Mouse (Mus musculus) liver, embryonic 16.5 days (tissue): ENCODE results near the gene Zfp326. TPM values are rescaled to one million over a fixed set of nuclear protein-coding genes. Genes with fewer than 3 reads are reported as not detected.
"Not testable (repeated sequence)": the region's sequence is repeated elsewhere in the genome, so short reads cannot be mapped to it uniquely, and the experiment has no call there.

Experiments
- ATAC-seq: fragments of 200-750 bp; cut with Nextera tagmentation; 2 replicates; pipeline ENCODE4 v1.8.0; 2017; ENCODE audit warnings: low read depth, mild to moderate bottlenecking, moderate number of reproducible peaks, moderate library complexity
- H3K27ac ChIP-seq: fragments of 300-500 bp; sonication (generic); 2 replicates; pipeline ENCODE4 v1.5.1; 2014; ENCODE audit warnings: mild to moderate bottlenecking, low read length
- H3K27me3 ChIP-seq: fragments of 300-500 bp; sonication (generic); 2 replicates; pipeline ENCODE4 v1.6.1; 2014; ENCODE audit warnings: low read depth, low read length, mixed read lengths; ENCODE audit not compliant: control insufficient read depth, insufficient read depth
- H3K36me3 ChIP-seq: fragments of 300-500 bp; sonication (generic); 2 replicates; pipeline ENCODE4 v1.6.1; 2014; ENCODE audit warnings: mild to moderate bottlenecking; ENCODE audit not compliant: control insufficient read depth, insufficient read depth
- H3K4me1 ChIP-seq: fragments of 300-500 bp; sonication (generic); 2 replicates; pipeline ENCODE4 v1.6.1; 2014; ENCODE audit warnings: low read depth, low read length, mixed read lengths; ENCODE audit not compliant: control insufficient read depth
- H3K4me2 ChIP-seq: fragments of 300-500 bp; sonication (generic); 2 replicates; pipeline ENCODE4 v1.6.1; 2014; ENCODE audit warnings: low read depth, low read length, mixed read lengths
- H3K4me3 ChIP-seq: fragments of 300-500 bp; sonication (generic); 2 replicates; pipeline ENCODE4 v1.5.1; 2014; ENCODE audit warnings: low read depth, mild to moderate bottlenecking, low read length
- H3K9ac ChIP-seq: fragments of 300-500 bp; sonication (generic); 2 replicates; pipeline ENCODE4 v1.6.1; 2014; ENCODE audit warnings: low read depth, low read length
- H3K9me3 ChIP-seq: fragments of 300-500 bp; sonication (generic); replicated peaks from 2 replicates; pipeline ENCODE4 v1.6.1; 2016; ENCODE audit warnings: low read length; ENCODE audit not compliant: control insufficient read depth
- WGBS: fragments of 180-500 bp; shearing (Covaris S2); extraction: QIAGEN DNeasy Blood & Tissue Kit; methylation state at CpG from one replicate; pipeline ENCODE4 v1.1.7; 2014; ENCODE audit not compliant: insufficient replicate concordance; 5-methylcytosine and 5-hydroxymethylcytosine counted together
- polyA plus RNA-seq: library from polyadenylated mRNA; unstranded; fragments of >200 nt; fragmentation: Nextera tagmentation; extraction: Ambion mirVana; gene quantifications from 2 replicates; pipeline ENCODE4 v1.2.1, GENCODE M21; 2015

Zfp326 gene
- polyA plus RNA-seq, 1 experiment from 2014 or later, result 5.1 TPM

DNA sequence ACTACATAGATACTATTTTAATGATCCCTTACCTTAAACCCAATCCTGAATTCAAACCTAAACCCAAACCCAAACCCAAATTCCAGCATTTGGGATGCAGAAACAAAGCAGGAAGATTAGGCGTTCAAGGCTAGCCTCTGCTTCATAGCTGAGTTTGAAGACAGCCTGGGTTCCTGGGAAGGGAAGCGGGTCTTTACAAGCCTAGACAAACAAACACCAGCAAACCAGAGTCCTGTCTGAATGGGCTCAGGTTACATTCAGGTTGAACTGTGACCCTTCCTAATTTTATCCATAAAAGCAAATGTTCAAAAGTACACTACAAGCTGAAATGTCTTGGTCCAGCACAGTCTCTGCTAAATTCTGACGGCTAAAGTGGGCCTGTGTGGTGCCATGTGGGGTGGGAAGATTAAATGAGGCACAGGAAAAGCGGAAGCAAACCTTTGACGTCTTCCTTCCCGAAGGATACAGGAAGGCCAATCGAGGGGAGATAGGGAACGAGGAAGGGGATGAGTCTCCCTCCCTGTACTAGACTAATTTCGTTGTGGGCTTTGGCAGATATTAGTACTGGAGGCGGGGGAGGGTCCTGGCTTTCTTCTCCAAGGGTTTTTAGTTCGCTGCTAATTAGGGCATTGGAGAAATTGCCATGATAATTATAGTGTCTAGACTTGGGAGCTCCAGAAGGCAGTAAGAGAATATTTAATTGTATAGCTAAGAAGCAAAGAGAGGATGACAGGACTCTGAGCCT is 16.5 kb upstream of the Zfp326 start:
- Histone ChIP-seq H3K4me3 (no peak overlapping the region), H3K9ac (no peak overlapping the region), H3K9me3 (no peaks in the 10 kb centered on the region), H3K27ac (peak overlapping the region; percentile 23; the same call in 1 of the 2 replicates), H3K27me3 (no peaks in the 10 kb centered on the region), H3K36me3 (no peaks in the 10 kb centered on the region), H3K4me2 (no peak overlapping the region), H3K4me1 (peaks cover 2% of the 10 kb centered on the region)
- WGBS, result 26% methylated on average over 11 of the region's 11 CpGs
- ATAC-seq, result no peak

DNA sequence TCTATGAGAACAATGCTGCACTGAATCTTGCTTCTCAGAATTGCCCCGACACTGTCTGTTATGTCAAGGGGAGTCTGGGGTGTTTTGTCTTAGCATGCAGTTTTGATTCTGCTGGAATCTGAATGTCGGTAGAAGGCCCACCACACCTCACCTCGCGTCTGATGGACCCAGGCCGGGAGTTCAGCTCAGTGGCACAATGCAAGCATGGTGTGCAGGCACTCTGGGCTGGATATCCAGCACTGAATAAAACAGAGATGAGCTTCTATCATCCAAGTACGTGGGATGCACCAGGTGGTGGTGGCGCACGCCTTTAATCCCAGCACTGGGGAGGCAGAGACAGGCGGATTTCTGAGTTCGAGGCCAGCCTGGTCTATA is 15.9 kb upstream of the Zfp326 start:
- Histone ChIP-seq H3K4me3 (no peak overlapping the region), H3K4me1 (peaks cover 2% of the 10 kb centered on the region), H3K4me2 (no peak overlapping the region), H3K9ac (no peak overlapping the region), H3K9me3 (no peaks in the 10 kb centered on the region), H3K27ac (no peak overlapping the region), H3K36me3 (no peaks in the 10 kb centered on the region), H3K27me3 (no peaks in the 10 kb centered on the region)
- ATAC-seq, result no peak
- 67% methylated on average over 10 of the region's 10 CpGs for WGBS

DNA sequence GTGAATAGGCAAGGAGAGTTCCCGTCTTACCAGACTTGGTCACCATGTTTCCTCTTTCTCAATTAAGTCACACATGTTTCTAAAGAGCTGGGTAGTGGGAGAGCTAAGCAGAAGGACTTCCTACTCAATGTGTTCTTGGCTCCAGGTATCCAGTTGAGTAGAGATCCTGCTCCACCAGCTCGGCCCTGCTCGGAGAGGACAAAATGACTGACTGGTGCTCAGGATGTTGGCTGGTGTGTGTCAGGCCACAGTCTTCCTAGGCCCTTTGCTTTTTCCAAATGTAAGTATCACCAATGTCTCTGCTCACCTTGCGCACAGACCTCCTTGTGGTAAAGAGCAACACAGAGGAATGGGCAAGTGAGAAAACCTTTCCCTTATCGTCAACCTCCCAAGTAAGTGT is 14.7 kb upstream of the Zfp326 start:
- no peaks in the 10 kb centered on the region for H3K36me3 ChIP-seq
- no peak overlapping the region for H3K4me3 ChIP-seq
- H3K9me3 ChIP-seq, result no peaks in the 10 kb centered on the region
- H3K9ac ChIP-seq, result no peak overlapping the region
- WGBS, result 72% methylated on average over 5 of the region's 5 CpGs
- H3K4me2 ChIP-seq, result no peak overlapping the region
- no peak for ATAC-seq
- peaks cover 2% of the 10 kb centered on the region for H3K4me1 ChIP-seq
- H3K27me3 ChIP-seq, result no peaks in the 10 kb centered on the region
- no peak overlapping the region for H3K27ac ChIP-seq

DNA sequence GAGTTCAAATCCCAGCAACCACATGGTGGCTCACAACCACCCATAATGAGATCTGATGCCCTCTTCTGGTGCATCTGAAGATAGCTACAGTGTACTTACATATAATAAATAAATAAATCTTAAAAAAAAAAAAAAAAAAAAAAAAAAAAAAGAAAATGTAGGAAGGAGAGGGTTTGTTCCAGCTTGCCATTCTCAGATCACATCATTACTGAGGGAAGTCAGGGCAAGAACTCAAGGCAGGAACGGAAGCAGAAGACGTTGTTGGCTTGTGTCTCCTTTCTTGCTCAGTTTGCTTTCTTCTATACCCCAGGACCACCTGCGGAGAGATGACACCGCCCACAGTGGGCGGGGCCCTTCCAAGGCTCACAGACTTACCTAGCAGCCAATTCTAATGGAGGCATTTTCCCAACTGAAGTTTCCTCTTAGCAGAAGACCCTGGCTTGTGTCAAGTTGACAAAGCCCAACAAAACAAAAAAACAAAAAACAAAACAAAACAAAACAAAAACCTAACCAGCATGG is 11.2 kb upstream of the Zfp326 start:
- not testable (repeated sequence) for H3K4me1 ChIP-seq, H3K27ac ChIP-seq, H3K4me3 ChIP-seq, H3K4me2 ChIP-seq, H3K9ac ChIP-seq, H3K9me3 ChIP-seq, H3K27me3 ChIP-seq, ATAC-seq, H3K36me3 ChIP-seq
- WGBS, result 53% methylated on average over 5 of the region's 5 CpGs

DNA sequence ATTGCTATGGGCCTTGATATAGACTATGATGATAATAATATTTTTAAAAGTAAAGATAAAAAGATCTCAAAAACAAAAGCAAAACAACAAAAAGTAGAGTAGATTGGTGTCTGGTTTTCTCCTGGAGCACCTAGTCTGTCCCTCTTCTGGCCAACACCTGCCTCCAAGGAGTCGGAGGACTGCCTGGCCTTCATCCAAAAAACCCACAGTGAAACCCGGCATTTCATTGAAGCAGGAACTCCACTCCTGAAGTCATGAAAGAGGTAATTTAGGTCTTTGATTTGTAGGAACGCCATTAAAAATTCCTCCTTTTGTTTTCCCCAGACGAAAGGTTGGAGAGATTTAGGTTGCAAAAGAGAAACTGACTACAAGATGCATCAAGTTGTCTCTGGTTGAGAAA is 8.9 kb upstream of the Zfp326 start:
- WGBS, result 61% methylated on average over 4 of the region's 4 CpGs
- no peak for ATAC-seq
- H3K9me3 ChIP-seq, result no peaks in the 10 kb centered on the region

DNA sequence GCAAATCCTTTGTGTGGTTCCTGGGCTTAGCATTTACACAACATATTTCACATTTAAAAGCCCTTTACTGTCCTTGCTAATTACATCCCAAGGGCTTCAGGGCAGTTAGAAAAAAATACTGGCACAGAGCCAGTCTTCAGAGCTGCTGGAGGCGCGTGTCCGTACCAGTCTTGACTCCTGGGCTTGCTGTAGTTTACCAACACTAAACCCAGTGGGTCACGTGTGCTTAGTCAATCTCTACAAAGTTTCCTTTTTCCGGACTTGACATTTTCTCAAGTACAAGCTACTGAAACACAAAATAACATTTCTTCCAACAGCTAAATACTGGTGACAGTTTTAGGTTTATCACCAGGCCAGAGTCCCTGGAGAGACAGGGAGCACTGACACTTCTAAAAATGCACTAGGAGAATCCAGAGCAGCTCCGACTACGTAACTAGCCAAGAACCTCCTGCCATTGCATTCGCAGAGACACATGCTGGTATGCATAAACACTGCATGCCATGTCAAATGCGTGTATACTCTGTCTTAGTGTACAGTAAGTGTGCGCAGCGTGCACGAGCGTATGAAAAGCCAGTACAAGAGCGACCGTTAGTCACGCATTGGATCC is 8.4 kb upstream of the Zfp326 start:
- Histone ChIP-seq H3K9me3 (no peaks in the 10 kb centered on the region), H3K9ac (no peak overlapping the region), H3K27me3 (no peaks in the 10 kb centered on the region), H3K27ac (no peak overlapping the region), H3K4me1 (peaks cover 5% of the 10 kb centered on the region), H3K36me3 (no peaks in the 10 kb centered on the region), H3K4me3 (no peak overlapping the region), H3K4me2 (no peak overlapping the region)
- no peak for ATAC-seq
- WGBS, result 73% methylated on average over 16 of the region's 16 CpGs

More for the DNA sequence above, 8.9 kb upstream of the Zfp326 start:
- no peak overlapping the region for H3K9ac ChIP-seq
- H3K4me1 ChIP-seq, result no peaks in the 10 kb centered on the region
- H3K27me3 ChIP-seq, result no peaks in the 10 kb centered on the region
- H3K4me3 ChIP-seq, result no peak overlapping the region
- no peaks in the 10 kb centered on the region for H3K36me3 ChIP-seq
- no peak overlapping the region for H3K4me2 ChIP-seq
- no peak overlapping the region for H3K27ac ChIP-seq

DNA sequence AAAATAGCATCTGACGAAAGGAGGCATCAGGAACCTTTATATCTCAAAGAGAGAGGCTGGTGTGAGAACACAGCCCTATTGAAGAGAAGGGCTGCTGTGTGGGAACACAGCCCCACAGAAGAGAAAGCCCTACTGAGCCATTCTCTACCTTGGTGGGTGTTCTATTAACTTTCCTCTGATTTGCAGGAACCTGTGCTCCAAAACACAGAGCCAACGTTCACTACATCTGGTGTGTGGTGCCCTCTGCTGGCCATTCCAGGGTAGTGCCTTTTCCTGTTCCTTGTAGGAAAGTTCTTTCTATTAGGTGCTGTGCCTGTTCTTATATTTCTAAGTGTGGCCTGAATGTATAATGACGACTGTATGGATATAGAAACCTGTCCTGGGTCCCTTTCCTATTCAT is 7.8 kb upstream of the Zfp326 start:
- Histone ChIP-seq H3K4me3 (no peak overlapping the region), H3K9ac (no peak overlapping the region), H3K36me3 (no peaks in the 10 kb centered on the region), H3K27me3 (no peaks in the 10 kb centered on the region), H3K4me1 (peaks cover 6% of the 10 kb centered on the region), H3K27ac (no peak overlapping the region), H3K4me2 (no peak overlapping the region), H3K9me3 (no peaks in the 10 kb centered on the region)
- WGBS, result 28% methylated on average over 3 of the region's 3 CpGs
- no peak for ATAC-seq

DNA sequence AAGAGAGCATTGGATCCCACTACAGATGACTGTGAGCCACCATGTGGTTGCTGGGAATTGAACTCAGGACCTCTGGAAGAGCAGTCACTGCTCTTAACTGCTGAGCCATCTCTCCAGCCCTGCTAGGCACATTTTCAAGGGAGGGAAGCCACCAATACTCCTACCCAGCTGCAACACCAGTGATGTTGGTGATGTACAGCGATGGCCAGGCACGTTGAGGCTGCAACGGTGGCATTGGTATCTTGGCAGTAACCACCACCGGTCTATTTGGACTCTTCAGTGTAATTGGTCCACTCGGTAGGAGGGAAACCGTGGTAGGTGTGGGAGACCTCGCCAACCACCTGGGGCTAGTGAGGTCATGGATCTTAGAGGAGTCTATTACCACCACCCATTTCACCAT is 6.6 kb upstream of the Zfp326 start:
- H3K4me1 ChIP-seq, result peaks cover 6% of the 10 kb centered on the region
- no peaks in the 10 kb centered on the region for H3K9me3 ChIP-seq
- no peak overlapping the region for H3K9ac ChIP-seq
- H3K4me3 ChIP-seq, result no peak overlapping the region
- 71% methylated on average over 7 of the region's 7 CpGs for WGBS
- no peak overlapping the region for H3K4me2 ChIP-seq
- H3K36me3 ChIP-seq, result no peaks in the 10 kb centered on the region
- no peak overlapping the region for H3K27ac ChIP-seq
- H3K27me3 ChIP-seq, result no peaks in the 10 kb centered on the region
- no peak for ATAC-seq

DNA sequence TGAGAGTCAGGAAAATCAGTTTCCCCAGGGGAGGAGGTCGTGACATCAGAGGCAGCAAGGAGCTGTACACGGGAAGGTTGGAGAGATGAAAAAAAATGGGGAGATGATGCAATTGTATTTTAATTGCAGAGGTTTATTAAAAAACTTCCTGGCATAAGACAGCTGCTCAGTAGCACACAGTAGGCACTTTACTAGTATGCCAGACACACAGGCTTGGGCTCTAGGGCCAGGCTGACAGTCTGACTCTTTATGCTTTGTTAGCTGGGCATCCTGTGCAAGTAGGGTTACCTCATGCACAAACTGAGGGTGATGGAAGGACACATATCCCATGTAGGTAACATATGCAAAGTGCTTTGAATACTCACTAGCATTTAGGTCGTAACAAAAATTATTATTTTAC is 5.2 kb upstream of the Zfp326 start:
- H3K4me2 ChIP-seq, result no peak overlapping the region
- 57% methylated on average over 3 of the region's 3 CpGs for WGBS
- H3K4me1 ChIP-seq, result peaks cover 17% of the 10 kb centered on the region
- no peaks in the 10 kb centered on the region for H3K36me3 ChIP-seq
- no peaks in the 10 kb centered on the region for H3K9me3 ChIP-seq
- H3K27me3 ChIP-seq, result peaks cover 4% of the 10 kb centered on the region; the same call in 1 of the 2 replicates
- H3K4me3 ChIP-seq, result no peak overlapping the region
- H3K27ac ChIP-seq, result no peak overlapping the region
- H3K9ac ChIP-seq, result no peak overlapping the region
- no peak for ATAC-seq
